Mouse (Mus musculus) Muller cell, postnatal 12 days (primary cell): ENCODE measurements around the gene Tlnrd1.
"Not testable (repeated sequence)": the region's sequence is repeated elsewhere in the genome, so short reads cannot be mapped to it uniquely, and the experiment has no call there.

Experiments
- DNase-seq: peaks from one replicate; pipeline ENCODE4 v3.0.0-alpha.2; 2015; ENCODE audit errors: inconsistent ontology term

Tlnrd1 gene

DNA sequence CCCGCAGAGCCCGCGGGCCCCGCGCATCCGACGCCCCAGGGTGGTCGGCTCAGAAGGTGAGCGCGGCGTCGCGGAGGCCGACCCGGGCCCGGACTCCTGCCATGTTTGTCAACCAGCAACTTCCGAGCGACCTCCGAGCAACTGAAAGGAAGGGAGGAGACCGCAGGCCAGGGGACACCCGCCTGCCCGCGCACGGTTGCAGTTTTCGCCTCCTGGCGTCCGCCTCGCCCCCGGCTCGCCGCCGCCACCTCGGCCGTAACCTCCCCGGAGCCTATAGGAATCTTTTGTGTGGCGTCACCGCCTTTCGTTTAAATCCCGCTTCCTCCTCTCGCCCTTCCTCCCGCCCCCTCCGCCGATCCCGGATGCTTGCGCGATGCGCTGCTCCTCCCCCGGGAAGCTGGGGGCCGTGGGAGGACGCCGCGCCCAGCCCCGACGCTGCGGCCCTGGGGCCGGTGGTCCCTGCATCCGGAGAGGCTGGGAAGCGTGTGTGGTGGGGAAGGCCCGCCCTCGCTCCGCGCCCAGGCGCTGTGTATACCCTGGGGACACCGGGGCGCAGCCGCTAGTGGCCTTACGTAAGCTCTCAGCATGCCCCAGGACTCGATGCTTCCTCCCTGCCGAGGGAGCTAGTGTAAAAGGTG is at the start of gene Tlnrd1, which contains the start of gene Mesd:
Gene Tlnrd1, minus strand, starts transcription at position 285 of the 638 bp plus-strand sequence.
Gene Mesd, plus strand, starts transcription at position 446 of the 638 bp plus-strand sequence.
- DNase-seq = peak; percentile 96

DNA sequence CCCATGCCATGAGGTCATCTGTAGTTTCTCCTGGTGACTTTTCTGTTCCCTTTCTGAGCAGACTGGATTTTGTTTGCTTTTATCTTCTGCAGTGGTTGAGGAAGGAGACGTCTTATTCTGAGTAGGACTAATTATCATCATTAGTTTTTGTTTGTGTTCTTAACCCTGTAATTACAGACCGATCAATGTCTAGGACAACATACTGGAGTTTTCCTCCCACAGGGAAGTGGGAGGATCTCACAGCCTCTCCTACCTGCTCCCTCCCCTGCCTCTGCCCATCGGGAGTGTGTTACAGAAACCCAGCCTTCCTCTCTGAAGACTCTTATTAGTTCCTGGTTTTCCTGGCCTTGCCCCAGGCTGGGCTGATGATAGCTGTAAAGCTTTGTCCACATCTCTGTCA is 37.5 kb upstream of the Tlnrd1 start:
- DNase-seq = no peak

DNA sequence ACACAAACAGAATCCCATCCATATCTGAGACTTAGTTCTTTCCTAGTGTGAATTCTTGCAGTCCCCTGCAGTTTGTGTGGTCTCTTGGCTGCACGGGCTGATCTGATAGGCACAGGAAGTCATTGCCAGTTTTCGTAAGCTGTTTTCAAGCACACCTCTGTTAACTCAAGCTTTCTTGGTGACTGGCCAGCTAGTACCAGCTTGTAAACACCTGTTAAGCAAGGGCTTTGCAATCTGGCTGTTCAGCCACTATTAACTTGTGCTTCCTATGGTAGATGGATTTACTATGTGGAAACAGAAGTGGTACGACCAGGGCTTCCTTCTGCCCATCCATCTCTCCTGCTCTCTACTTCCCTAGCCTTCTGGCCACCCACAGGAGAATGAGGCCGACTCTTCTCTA is 36.1 kb upstream of the Tlnrd1 start:
- no peak for DNase-seq

DNA sequence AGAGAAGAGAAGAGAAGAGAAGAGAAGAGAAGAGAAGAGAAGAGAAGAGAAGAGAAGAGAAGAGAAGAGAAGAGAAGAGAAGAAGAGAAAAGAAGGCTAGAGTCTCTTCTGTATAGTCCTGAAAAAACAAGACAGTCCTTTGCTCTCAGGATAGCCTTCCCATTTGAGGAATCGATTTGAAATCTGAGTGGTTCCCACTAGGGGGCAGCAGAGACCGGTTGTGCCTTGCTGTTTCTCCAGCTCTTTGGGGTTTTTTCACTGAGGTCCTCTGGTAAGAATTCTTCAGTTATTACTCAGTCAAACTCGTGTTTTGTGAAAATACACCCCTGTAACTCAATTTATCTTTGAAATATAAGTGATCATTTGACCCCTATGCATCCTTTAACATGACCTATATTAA is 30.5 kb upstream of the Tlnrd1 start:
- peak; percentile 71 for DNase-seq

DNA sequence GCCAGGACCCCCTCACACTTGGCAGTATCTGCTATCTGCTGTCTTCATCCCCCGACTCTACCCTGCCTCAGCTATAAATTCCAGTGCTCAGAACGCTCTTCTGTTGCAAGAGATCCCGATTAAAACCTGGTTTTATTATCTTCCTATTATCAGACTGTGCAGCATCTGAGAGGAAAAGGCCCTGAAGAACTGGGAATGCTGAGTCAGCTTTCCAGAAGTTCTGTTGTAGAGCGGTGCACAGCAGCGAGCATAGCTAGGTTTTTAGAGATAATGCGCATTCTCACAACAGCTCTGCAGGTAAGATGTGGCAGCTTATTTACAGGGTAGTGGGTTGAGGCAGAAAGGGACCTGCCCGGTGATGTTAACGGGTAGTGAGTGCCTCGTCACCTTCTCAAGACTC is 29.9 kb upstream of the Tlnrd1 start:
- no peak for DNase-seq

DNA sequence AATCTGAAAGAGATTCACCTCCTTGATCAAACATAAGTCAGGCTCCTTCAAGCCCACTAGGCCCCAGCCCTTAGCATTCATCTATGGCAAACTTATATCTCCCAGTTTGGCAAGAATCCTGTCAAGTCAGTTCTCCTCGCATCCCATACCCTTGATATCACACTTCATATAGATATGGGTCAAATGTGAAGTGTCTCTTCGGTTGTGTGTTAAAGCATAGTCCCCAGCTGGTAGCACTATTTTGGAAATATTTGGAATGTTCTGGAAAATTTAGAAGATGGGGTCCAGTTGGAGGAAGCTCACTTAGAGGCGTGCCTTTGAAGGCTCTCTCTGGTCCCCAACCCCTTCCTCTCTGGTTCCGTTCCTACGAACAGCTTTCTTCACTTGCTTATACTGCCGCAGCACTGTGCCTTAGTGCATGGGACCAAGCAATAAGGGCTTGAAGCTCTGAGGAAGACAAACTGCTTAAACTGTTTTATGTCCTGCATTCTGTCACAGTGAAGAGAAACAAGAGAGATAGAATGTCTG is 29.4 kb upstream of the Tlnrd1 start:
- DNase-seq = no peak

DNA sequence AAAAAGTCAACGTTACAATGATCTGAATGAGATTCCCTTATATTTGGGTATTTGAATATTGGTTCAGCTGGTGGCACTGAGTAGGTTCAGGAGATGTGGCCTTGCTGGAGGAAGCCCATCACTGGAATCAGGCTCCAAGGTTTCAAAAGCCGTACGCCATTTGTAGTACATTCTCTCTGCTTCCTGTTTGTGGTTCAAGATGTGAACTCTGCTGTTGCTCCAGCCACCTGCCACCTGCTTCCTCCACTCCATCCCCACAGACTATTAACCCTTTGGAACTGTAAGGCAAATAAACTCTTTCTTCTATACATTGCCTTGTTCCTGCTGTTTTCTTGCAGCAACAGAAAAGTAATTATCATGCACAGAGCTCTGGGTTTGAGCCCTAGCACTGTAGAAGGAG is 27.8 kb upstream of the Tlnrd1 start:
- no peak for DNase-seq

DNA sequence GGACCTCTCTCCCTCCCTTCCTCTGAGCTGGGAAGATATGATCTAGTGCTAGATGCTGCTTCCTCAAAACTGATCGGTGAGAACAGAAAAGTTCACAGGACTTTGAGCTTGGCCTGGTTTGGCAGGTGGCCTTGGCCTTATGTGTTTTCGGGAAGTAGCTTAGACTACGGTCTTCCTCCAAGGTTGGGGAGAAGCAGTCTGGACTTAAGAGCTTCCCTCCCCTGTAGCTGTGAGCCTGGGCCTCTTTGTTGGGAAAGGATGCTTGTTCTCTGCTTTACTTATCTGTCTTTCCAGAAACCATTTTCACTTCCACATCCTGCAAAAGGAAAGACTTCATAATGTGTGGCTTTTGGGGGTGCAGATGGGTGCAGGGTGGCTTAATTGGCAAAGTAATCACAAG is 20.7 kb upstream of the Tlnrd1 start:
- DNase-seq = no peak

DNA sequence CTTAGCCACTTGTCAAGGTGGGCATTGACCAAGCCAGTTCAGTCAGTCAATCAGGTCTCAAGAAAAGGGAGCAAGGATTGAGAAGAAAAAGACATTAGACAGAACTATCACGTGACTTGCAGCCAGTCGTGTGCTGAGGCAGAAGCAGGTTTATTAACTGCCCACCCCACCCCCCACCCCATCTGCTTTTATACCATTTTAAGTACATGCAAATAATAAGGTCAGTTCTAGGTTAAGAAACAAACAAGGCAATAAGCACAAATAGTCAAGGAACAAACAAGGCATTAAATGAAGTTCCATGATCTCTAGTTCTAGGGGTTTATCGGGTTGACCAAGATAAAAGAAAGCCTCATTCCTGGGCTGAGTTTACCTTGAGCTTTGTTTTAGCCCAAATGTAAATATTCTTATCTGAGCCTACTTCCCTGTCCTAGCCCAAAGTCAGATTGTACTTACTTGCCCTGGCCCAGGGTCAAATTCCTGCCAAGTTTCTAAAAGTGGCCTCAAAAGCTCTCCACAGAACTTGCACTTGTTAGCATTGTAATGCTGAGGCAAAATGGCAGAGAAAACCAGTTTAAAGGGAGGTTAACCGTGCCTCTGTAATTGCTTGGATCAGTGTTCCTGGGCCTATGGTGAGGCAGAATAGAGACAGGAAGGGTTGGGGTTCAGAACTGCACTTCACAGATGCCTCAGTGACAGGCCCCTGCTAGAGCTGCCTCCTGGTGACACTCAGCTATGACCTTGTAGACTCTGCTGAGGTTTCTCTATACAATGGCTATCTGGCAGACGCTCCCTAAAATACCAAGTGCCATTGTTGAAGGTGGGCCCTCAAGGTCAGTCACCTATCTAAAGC is 18.4 kb upstream of the Tlnrd1 start:
- no peak for DNase-seq

DNA sequence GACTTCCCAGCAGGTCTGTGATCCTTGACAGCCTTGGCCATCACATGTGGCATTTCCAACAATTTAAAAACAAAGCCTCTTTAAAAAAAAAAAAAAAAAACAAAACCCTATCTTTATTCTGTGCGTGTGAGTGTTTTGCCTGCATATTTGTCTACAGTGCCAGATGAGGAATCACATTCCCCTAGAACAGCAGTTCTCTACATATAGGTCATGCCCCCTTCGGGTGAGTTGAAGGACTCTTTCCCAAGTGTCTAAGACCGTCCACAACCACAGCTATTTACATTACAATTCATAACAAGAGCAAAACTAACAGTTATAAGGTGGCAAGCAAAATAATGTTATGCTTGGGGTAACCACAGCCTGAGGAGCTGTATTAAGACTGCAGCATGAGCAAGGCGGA is 17.3 kb upstream of the Tlnrd1 start:
- no peak for DNase-seq

DNA sequence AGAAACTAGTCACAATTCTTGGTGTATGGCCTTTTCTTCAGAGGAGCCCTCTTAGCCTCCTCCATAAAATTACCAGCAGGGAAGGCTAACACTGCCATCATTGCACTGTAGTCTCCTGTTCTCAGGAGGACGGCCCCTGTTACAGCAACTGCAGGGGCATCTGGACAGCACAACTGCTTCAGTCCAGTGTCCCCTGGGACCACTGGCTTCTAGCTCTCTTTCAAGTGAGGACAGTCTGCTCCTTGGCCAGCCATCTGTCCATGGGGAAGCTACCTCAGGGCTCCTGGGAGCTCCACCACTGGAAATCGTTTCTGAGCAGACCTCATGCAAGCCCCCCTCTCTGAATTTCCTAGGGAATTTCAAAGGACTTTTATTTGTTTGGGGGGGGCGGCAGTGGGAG is 16.4 kb upstream of the Tlnrd1 start:
- DNase-seq = no peak

DNA sequence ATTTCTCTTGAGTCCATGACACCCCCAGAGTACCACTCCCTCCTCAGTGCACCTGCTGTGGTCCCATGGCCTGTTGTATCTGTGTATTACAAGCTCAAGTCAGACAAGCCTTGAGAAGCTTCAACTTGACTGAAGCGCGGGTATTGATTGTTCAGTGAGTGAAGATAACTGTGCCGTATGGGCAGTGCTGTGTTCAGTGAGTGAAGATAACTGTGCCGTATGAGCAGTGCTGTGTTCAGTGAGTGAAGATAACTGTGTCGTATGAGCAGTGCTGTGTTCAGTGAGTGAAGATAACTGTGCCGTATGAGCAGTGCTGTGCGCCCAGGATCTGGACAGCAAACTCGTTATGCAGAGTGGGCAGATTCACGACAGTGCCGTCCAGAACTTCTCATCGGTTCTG is 14.2 kb upstream of the Tlnrd1 start:
- DNase-seq = no peak

DNA sequence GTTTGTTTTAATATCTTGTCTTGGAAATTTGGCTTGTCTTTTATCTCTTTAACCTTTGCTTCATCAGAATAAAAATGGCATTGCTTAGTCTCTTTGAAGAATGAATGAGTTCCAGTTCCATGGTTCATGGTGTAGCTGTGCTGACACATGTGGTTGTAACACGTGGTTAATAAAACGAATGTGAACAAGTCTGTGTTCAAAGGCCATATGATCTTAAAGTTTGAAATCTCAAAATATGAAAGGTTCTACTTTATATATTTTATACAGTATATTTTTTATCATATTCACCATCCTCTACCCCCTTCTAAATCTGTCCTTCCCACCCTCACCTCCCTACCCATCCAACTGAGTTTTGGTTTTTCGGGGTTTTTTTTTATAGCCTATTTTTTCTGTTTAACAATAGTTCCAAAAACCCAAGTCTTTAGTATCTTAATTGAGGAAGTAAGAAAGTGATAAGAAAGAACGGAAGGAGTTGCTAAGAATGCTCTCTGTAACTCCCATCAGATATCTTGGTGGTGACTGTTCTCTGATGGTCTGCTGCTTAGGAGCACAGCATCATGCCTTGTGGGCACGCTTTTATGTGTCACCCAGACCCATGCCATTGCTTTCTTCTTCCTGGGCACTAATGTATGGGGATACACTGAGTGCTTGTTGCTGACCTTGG is 12.1 kb upstream of the Tlnrd1 start:
- no peak for DNase-seq

DNA sequence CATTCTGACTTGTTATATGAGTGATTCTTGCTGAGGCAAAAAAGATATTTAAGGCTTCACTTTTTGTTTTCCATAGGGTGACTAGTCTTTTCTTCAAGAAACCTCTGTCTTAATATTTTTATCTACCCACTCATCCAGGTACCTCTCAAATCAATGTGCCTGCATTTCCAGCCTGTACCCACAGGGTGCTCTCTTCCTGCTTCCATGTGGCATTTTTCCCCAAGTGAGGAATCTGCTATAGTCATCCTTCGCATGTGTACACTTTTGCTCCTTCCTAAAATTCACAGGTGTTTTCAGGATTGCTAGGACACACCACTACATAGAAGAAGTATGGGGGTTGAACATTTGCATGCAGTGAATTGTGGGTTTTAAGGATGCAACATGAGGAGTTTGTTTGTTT is 10.2 kb upstream of the Tlnrd1 start:
- no peak for DNase-seq

DNA sequence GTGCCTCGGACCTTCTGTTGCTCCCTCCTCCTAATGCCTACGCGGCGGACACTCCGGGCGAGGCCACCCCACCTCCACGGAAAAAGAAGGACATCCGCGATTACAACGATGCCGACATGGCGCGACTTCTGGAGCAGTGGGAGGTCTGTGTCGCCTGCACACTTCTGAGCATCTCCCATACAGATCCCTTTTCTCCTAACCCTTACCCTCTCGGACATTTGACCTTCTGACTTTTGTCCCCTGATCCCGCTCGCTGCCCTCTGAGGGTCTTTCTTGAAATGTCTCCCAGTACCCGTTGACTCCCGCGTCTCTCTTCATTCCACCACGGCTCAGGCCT is 8.2 kb upstream of the Tlnrd1 start:
- no peak for DNase-seq

DNA sequence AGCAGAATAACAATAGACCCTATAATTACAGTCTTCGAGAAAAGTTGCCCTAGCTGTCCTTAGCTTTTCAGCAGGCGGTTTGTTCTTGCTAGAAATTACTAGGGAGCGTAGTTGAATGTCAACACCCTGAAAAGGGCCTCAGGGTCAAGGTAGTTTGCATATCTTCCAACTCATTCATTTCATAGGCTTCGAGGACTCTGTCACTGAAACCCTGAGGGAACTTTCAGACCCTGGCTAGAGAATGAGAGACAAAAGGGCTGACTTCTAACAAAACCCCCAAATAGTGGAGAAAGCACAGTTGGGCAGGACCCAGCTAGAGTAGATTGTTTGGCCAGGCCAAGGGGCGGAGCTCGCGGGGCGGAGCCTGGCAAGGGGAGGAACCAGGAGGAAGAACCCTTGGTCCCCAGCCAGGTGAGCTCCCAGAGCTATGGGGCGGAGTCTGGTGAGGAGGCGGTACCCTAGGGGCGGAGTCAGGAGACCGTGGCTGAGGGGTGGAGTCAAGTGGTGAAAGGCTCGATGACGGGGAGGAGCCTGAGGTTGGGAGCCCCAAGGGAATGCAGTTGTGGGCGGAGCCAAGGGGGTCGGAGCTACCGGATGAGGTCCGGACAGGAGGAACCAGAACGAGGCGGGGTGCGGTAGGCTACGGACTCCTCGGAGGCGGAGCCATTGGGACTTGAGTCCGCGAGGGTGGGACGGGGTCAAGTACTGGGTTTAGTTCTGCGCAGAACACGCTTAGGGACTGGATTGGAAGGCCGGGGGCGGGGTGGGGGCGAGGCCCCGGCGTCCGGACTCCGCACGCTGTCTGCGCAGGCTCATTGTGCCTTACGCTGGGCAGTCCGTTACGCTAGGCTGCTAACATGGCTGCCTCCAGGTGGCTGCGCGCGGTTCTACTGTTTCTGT is 7.6 kb upstream of the Tlnrd1 start:
- DNase-seq = peak; percentile 100

DNA sequence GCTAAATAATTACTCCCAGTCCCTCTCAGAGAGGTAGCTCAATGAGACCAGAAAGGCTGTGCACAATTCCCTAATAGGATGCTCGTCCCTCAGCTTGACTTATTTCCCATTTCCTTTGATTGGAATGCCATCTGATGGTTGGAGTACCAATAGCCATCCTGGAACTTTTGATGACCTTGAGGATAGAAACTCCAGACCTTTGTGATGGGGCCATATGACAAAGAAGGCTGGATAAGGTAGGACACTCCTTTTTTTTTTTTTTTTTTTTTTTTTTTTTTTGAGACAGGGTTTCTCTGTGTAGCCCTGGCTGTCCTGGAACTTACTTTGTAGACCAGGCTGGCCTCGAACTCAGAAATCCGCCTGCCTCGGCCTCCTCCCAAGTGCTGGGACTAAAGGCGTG is 5.8 kb upstream of the Tlnrd1 start:
- DNase-seq = not testable (repeated sequence)

DNA sequence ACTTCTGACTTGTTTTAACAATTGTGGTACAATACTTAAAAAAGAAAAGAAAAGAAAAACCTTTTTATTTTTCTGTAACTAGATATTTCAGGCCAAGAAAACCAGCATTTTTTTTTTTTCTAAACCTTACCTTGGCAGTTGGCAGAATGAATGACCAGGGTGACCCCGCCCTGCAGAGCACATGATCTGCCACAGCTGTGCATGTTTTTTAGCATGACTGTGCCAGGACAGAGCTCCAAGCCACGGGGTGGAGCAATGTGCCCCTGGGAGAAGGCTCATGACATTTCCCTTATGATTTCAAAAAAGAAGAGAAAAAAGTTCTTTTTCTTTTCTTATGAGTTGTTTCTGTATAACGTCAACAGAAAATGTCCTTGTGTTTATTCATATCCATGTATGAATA is 5.3 kb upstream of the Tlnrd1 start:
- DNase-seq = no peak

DNA sequence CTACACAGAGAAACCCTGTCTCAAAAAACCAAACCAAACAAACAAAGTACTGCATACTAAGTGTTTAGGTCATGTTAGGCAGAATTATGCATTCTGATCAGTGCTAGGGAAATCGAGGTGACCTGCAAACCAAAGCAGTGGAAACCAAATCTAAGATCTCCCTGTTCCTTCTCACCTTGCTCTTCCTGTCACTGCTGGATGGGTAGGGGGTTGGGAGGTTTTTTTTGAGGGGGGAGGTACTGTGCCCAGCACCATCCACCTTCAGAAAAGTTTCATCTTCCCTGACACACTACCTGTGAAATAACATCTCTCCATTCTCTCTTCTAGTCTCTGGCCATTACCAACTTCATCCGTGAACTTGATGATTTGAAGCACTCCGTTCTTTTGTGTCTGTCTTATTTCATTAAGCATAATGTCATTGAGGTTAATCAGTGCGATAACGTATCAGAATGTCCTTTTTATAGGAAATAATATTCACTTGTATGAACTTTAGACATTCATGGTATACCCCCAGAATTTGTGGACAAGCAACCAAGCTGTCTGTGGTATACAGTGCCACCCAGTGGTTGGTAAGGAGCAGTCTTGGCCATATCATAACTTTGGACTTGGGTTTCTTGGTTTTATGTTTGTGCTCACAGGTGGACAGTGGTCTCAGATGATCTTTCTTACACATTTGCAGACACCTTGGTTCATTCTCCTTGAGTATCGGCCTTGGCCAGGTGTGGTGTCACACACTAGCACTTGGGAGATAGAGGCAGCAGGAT is 2.4 kb upstream of the Tlnrd1 start:
- no peak for DNase-seq

DNA sequence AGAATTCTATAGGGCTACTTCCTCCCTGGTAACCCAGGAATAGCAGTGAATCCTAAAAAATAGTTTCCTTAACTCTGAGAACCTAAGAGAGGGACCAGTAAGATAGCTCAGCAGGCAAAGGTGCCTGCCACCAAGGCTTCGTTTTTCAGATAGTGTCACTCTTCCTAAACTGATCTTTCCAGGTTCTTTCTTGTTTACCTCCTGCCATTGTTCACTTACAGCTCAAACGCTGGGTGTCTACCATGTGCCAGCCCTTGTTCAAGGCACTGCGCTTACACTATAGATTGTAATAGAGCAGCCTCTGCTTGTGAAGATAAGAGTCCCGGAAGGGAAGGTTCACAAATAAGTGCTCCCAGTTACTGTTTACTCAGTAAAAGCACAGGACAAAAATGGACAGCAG is 1.7 kb upstream of the Tlnrd1 start:
- DNase-seq = no peak
